Mouse (Mus musculus) retina, postnatal 1 day (tissue): ENCODE data around the gene Upp1.

Source experiments
- DNase-seq: peaks from one replicate; pipeline ENCODE4 v3.0.0-alpha.2; 2012

Upp1 gene

GRCm38 (mm10) chr11:9167331-9167730 lies 49.4 kb downstream of the Upp1 start:
- no peak for DNase-seq

GRCm38 (mm10) chr11:9181477-9181876 lies 63.6 kb downstream of the Upp1 start:
- DNase-seq, result no peak
